Mouse (Mus musculus) cerebellum, adult 11-12 months (tissue): ENCODE data around the gene Tchp.

Source experiments
- DNase-seq: peaks from one replicate; pipeline ENCODE4 v3.0.0; 2022

Tchp gene

GRCm38 (mm10) chr5:114698044-114698746 lies 9.4 kb upstream of the Tchp start:
- peak; percentile 94 for DNase-seq

GRCm38 (mm10) chr5:114699015-114699414 lies 8.5 kb upstream of the Tchp start:
- DNase-seq, result no peak

- DNase-seq, result no peak
Observed at GRCm38 (mm10) chr5:114702403-114703392, 4.9 kb upstream of the Tchp start.

GRCm38 (mm10) chr5:114708491-114708890 lies 931 bp downstream of the Tchp start:
- peak; percentile 72 for DNase-seq

GRCm38 (mm10) chr5:114709357-114709756 lies 1.8 kb downstream of the Tchp start:
- DNase-seq, result no peak

- no peak for DNase-seq
Observed at GRCm38 (mm10) chr5:114714551-114714950, 7.0 kb downstream of the Tchp start.

- no peak for DNase-seq
Observed at GRCm38 (mm10) chr5:114717292-114717691, 9.7 kb downstream of the Tchp start.

- DNase-seq, result no peak
Observed at GRCm38 (mm10) chr5:114717937-114718336, 10.4 kb downstream of the Tchp start.

GRCm38 (mm10) chr5:114718483-114718882 lies 10.9 kb downstream of the Tchp start:
- DNase-seq, result peak; percentile 94

GRCm38 (mm10) chr5:114719003-114719927 lies 11.7 kb downstream of the Tchp start:
- peak; percentile 83 for DNase-seq

- peak; percentile 76 for DNase-seq
Observed at GRCm38 (mm10) chr5:114719928-114720270, 12.3 kb downstream of the Tchp start.

- no peak for DNase-seq
Observed at GRCm38 (mm10) chr5:114720784-114721183, 13.2 kb downstream of the Tchp start.

GRCm38 (mm10) chr5:114721969-114722368 lies 14.4 kb downstream of the Tchp start:
- no peak for DNase-seq

- no peak for DNase-seq
Observed at GRCm38 (mm10) chr5:114722846-114723245, 15.3 kb downstream of the Tchp start.

GRCm38 (mm10) chr5:114728160-114728559 lies 20.6 kb downstream of the Tchp start:
- no peak for DNase-seq

GRCm38 (mm10) chr5:114730129-114730528 lies 22.6 kb downstream of the Tchp start:
- no peak for DNase-seq

- no peak for DNase-seq
Observed at GRCm38 (mm10) chr5:114731498-114731897, 23.9 kb downstream of the Tchp start.

- DNase-seq, result no peak
Observed at GRCm38 (mm10) chr5:114731969-114732368, 24.4 kb downstream of the Tchp start.

GRCm38 (mm10) chr5:114733606-114734005 lies 26.0 kb downstream of the Tchp start:
- DNase-seq, result no peak

- DNase-seq, result peak; percentile 67
Observed at GRCm38 (mm10) chr5:114737090-114737887, 29.7 kb downstream of the Tchp start.

- peak; percentile 73 for DNase-seq
Observed at GRCm38 (mm10) chr5:114738707-114739241, 31.2 kb downstream of the Tchp start.

- no peak for DNase-seq
Observed at GRCm38 (mm10) chr5:114740595-114740994, 33.0 kb downstream of the Tchp start.
